ENCODE assay signal across 8 mouse cellular contexts in genomic region chr14:102980481-102980880, GRCm38 (mm10). TPM values are rescaled to one million over a fixed set of nuclear protein-coding genes. Genes with fewer than 3 reads are reported as not detected.
DNase-seq lines count a peak whose midpoint lies in the region; ATAC-seq lines count a peak whose summit lies in the region.

No protein-coding gene starts in this region.

- peak overlapping the region; percentile 68 for H3K4me3 ChIP-seq in heart, embryonic 13.5 days
- H3K4me3 ChIP-seq in kidney, embryonic 15.5 days (replicated peaks): peak overlapping the region; percentile 77
- H3K4me3 ChIP-seq in liver, embryonic 16.5 days (ENCODE audit: low read depth, low read length): peak overlapping the region; percentile 58
- H3K4me3 ChIP-seq in neural tube, embryonic 12.5 days: peak overlapping the region; percentile 71

- 20% methylated on average over 7 of the region's 7 CpGs for WGBS in heart, embryonic 13.5 days
- WGBS in kidney, embryonic 15.5 days: 17% methylated on average over 7 of the region's 7 CpGs
- 3% methylated on average over 7 of the region's 7 CpGs for WGBS in liver, embryonic 16.5 days (ENCODE audit: insufficient replicate concordance)
- 17% methylated on average over 7 of the region's 7 CpGs for WGBS in neural tube, embryonic 12.5 days

- DNase-seq in left cerebral cortex, postnatal 10 days (ENCODE audit: extremely low spot score in 1 of 2, low spot score in 2 of 2): peak; percentile 35 to 55
- DNase-seq in left cerebral cortex, postnatal 36 days (ENCODE audit: low spot score in 2 of 2): no peak
- DNase-seq in embryo, embryonic 10.5 days (ENCODE audit: low spot score): peak; percentile 47
- peak; percentile 62 for DNase-seq in thymus, postnatal 4 days

- H3K4me1 ChIP-seq in heart, embryonic 13.5 days: peaks cover 20% of the 10 kb centered on the region
- peaks cover 25% of the 10 kb centered on the region for H3K4me1 ChIP-seq in kidney, embryonic 15.5 days
- H3K4me1 ChIP-seq in liver, embryonic 16.5 days (ENCODE audit: control insufficient read depth, low read depth, low read length): peaks cover 2% of the 10 kb centered on the region; the same call in 1 of the 2 replicates
- H3K4me1 ChIP-seq in neural tube, embryonic 12.5 days: peaks cover 13% of the 10 kb centered on the region

- peak overlapping the region; percentile 88 for H3K9ac ChIP-seq in heart, embryonic 13.5 days
- H3K9ac ChIP-seq in kidney, embryonic 15.5 days: no peak overlapping the region
- peak overlapping the region; percentile 1; the same call in 1 of the 2 replicates for H3K9ac ChIP-seq in liver, embryonic 16.5 days (ENCODE audit: low read depth, low read length)
- no peak overlapping the region for H3K9ac ChIP-seq in neural tube, embryonic 12.5 days

- H3K9me3 ChIP-seq in heart, embryonic 13.5 days: no peaks in the 10 kb centered on the region
- no peaks in the 10 kb centered on the region for H3K9me3 ChIP-seq in kidney, embryonic 15.5 days (replicated peaks)
- H3K9me3 ChIP-seq in liver, embryonic 16.5 days (replicated peaks; ENCODE audit: control insufficient read depth, low read length): no peaks in the 10 kb centered on the region
- H3K9me3 ChIP-seq in neural tube, embryonic 12.5 days: no peaks in the 10 kb centered on the region

- H3K27ac ChIP-seq in heart, embryonic 13.5 days (replicated peaks): no peak overlapping the region
- H3K27ac ChIP-seq in kidney, embryonic 15.5 days: no peak overlapping the region
- no peak overlapping the region for H3K27ac ChIP-seq in liver, embryonic 16.5 days (ENCODE audit: low read length)
- no peak overlapping the region for H3K27ac ChIP-seq in neural tube, embryonic 12.5 days

- no peaks in the 10 kb centered on the region for H3K36me3 ChIP-seq in heart, embryonic 13.5 days
- H3K36me3 ChIP-seq in kidney, embryonic 15.5 days: no peaks in the 10 kb centered on the region
- H3K36me3 ChIP-seq in liver, embryonic 16.5 days (ENCODE audit: control insufficient read depth, insufficient read depth): no peaks in the 10 kb centered on the region
- H3K36me3 ChIP-seq in neural tube, embryonic 12.5 days: no peaks in the 10 kb centered on the region

- intact Hi-C loops in left cerebral cortex, postnatal 10 days (cut with DNase I): loop anchor here (2.0 to 10.0 kb wide), 6 partner anchors 176 to 1206 kb away; no protein-coding TSS in a partner anchor
- intact Hi-C loops in left cerebral cortex, postnatal 36 days (cut with DNase I): loop anchor here (2.0 to 5.0 kb wide), 5 partner anchors 78 to 798 kb away; no protein-coding TSS in a partner anchor

- H3K27me3 ChIP-seq in heart, embryonic 13.5 days (replicated peaks): no peaks in the 10 kb centered on the region
- no peaks in the 10 kb centered on the region for H3K27me3 ChIP-seq in kidney, embryonic 15.5 days
- H3K27me3 ChIP-seq in liver, embryonic 16.5 days (ENCODE audit: control insufficient read depth, insufficient read depth, low read depth, low read length): peaks cover 44% of the 10 kb centered on the region
- H3K27me3 ChIP-seq in neural tube, embryonic 12.5 days (replicated peaks): peaks cover 9% of the 10 kb centered on the region; the same call in 1 of the 2 replicates

- H3K4me2 ChIP-seq in heart, embryonic 13.5 days: peak overlapping the region; percentile 98
- H3K4me2 ChIP-seq in kidney, embryonic 15.5 days: peak overlapping the region; percentile 98
- H3K4me2 ChIP-seq in liver, embryonic 16.5 days (ENCODE audit: low read depth, low read length): peak overlapping the region; percentile 79
- peak overlapping the region; percentile 97 for H3K4me2 ChIP-seq in neural tube, embryonic 12.5 days (replicated peaks)

- no peak for ATAC-seq in heart, embryonic 13.5 days (ENCODE audit: extremely low read depth, insufficient number of reproducible peaks, low FRiP score, low TSS enrichment)
- no peak for ATAC-seq in kidney, embryonic 15.5 days (replicated peaks; ENCODE audit: low FRiP score)
- ATAC-seq in liver, embryonic 16.5 days (ENCODE audit: low read depth): no peak
- ATAC-seq in neural tube, embryonic 12.5 days (ENCODE audit: low FRiP score, low read depth): no peak

RNA-seq across cellular contexts. Expression of gene Kctd12, which starts 2.0 kb away (rescaled TPM):
- total RNA-seq in left cerebral cortex, postnatal 10 days (2021): 10 to 100 TPM; 59.3 to 62.0 TPM
- 10 to 100 TPM; 42.4 to 48.6 TPM for total RNA-seq in left cerebral cortex, postnatal 36 days (2021)
- polyA plus RNA-seq in heart, embryonic 13.5 days (2015; fragmentation: Nextera tagmentation; extraction: Ambion mirVana): 3.8 and 6.9 TPM in 2 replicates
- 11.0 and 11.2 TPM in 2 replicates for polyA plus RNA-seq in kidney, embryonic 15.5 days (2015; fragmentation: Nextera tagmentation; extraction: Ambion mirVana)
- polyA plus RNA-seq in liver, embryonic 16.5 days (2015; fragmentation: Nextera tagmentation; extraction: Ambion mirVana): 2.5 and 2.8 TPM in 2 replicates
- 10.6 and 13.0 TPM in 2 replicates for polyA plus RNA-seq in neural tube, embryonic 12.5 days (2016; fragmentation: Nextera tagmentation; extraction: Ambion mirVana)

Comparison
In these comparisons a context has a peak if more than half of its experiments do, and no peak if none do; other contexts are left out.
1. DNase-seq: peak in left cerebral cortex, postnatal 10 days (2 of 2), embryo, embryonic 10.5 days (single experiment) and thymus, postnatal 4 days (single experiment); none in left cerebral cortex, postnatal 36 days (0 of 2).
2. H3K9ac ChIP-seq: peak in heart, embryonic 13.5 days (single experiment) and liver, embryonic 16.5 days (single experiment); none in kidney, embryonic 15.5 days (single experiment) and neural tube, embryonic 12.5 days (single experiment).
3. Peak in every context shown above with its lines, with median percentiles within 50 percentile points of each other: H3K4me2 ChIP-seq and H3K4me3 ChIP-seq.